Mouse (Mus musculus): ENCODE data around the gene Rbpms2. TPM values are rescaled to one million over a fixed set of nuclear protein-coding genes. Genes with fewer than 3 reads are reported as not detected.

The Rbpms2 gene
- 0.78 TPM for polyA plus RNA-seq (2017; shearing (Covaris generic))

DNA sequence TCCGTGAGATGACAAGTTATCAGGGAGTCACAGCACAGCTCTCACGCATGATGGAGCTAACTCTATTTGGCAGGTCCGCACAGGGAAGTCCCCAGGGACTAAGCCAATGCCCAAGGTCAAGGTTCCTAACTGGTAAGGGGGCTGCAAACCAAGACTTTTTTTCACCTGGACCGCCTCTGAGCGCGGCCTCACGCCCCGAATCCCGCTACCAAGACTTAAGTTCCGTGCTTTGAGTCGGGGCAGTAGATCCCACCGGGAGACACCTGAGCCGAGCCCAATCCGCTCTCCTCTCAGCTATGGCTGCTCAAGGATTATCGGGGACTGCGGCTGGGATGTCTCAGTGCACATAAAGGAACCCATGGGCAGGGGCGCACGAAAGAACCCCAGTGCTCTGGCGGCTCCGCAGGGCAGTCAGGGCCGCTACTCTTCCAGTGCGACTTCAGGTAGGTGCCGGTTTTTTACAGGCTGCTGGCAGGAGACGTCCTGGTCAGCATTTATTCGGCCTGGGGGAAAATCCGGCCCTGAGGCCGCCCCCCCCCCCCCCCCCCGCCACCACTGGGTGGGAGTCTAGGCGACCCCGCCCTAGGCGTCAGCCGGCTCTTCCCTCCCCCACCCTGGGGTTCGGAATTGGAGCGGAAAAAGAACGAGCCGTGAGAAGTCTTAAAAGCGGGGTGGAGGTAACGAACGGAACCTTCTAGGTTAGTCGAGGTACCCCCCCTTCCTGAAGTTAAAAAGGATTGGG, at the start of gene Rbpms2:
Gene Rbpms2, plus strand, starts transcription at position 624 of the 742 bp plus-strand sequence.

DNA sequence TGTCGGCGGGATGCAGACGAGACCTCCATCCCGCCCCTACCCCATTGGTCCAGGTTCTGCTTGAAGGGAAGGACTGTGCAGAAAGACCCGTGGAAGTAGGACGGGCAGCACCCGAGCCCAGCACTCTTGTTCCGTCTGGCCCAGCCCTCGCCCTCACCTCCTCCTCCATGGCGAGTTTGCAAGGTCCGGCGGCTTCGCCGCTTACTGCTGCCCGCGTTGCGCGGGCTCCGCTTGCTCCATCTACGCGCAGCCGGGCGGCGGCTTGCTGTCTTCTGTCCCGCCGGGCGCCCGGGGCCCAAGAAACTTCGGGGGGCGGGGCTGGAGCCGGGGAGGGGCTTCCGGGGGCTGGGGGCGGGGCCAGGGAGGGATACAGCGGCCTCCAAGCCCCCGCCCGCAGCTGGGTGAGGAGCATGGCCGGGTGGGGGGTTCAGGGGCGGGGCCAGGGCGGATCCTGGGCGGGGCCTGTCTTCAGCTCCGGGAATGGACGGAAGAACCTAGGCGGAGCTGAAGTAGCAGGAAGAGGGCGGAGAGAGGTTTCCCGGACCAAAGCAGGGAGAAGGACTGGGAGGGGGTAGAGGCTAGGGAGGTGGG, 49.6 kb upstream of the Rbpms2 start, which contains the start of gene Plekho2:
Gene Plekho2, minus strand, starts transcription at position 260 of the 591 bp plus-strand sequence.

DNA sequence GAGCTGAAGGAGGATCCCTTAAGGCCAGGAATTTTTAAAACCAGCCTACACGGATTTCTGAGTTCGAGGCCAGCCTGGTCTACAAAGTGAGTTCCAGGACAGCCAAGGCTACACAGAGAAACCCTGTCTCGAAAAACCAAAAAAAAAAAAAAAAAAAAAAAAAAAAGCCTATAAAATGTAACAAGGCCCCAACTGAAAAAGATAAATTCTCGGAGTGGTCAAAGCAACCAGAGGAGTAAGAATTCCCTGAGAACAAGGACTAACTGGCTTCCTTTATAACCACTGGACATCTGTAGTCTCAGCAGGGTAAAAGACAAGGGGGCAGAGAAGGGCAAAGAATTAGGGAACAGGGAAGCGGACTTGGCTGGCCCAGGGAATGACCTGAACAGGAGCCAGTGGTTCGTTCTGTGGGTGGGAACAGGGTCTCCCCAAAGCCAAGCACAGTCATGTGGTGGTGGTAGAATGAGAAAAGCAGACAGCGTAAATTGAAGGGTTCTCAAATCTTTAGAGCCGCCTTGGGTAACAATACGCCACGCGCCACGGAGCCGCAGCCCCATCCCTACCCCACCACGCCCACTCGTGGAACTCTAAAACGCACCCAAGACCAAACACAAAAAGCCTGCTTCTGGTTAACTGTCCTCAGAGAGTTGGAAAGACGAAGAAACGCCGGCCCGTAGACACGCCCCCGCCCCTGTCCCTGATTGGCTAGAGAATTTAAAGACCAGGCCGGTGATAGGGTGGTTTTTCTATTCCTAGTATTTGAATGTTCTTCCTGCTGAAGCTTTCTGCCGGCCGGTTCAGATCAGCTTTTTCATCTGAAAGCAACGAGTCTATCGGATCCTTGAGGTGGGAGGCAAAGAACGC, 42.8 kb upstream of the Rbpms2 start, which contains the start of gene Pif1:
Gene Pif1, plus strand, starts transcription at position 755 of the 864 bp plus-strand sequence.

DNA sequence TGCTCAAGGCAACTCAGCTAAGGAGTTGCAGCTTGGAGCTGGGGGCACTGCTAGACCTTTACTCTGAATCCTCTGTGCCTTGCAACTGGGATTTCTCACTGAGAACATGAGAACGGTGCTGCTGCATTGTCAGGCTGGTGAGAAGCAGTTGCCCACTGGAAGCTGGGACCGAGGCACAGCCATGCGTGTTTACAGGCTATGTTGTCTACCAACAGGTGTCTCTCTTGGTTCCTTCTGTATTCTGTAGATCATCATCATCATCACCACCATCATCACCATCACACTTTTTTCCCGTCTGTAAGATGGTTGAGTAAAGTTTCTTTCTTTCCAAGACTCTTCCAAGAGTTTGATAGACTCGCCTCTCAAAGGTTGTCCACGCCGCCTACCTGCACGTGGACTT, 38.3 kb downstream of the Rbpms2 start, which contains the start of gene Oaz2:
Gene Oaz2, plus strand, starts transcription at position 301 of the 400 bp plus-strand sequence.

Other genes starting within 250 kb of the Rbpms2 start
- gene Kbtbd13, start 238.0 kb upstream of the Rbpms2 start, polyA plus RNA-seq (2017; shearing (Covaris generic)), result not detected
- not detected for gene Rasl12, start 231.1 kb upstream of the Rbpms2 start, polyA plus RNA-seq (2017; shearing (Covaris generic))
- not detected for gene Slc51b, start 206.7 kb upstream of the Rbpms2 start, polyA plus RNA-seq (2017; shearing (Covaris generic))
- gene Mtfmt, start 193.9 kb upstream of the Rbpms2 start, polyA plus RNA-seq (2017; shearing (Covaris generic)), result 40.2 TPM
- 58.4 TPM for gene Spg21, start 168.7 kb upstream of the Rbpms2 start, polyA plus RNA-seq (2017; shearing (Covaris generic))
- gene Ankdd1a, start 109.5 kb upstream of the Rbpms2 start, polyA plus RNA-seq (2017; shearing (Covaris generic)), result not detected
- 77.6 TPM for gene Plekho2, start 49.6 kb upstream of the Rbpms2 start, polyA plus RNA-seq (2017; shearing (Covaris generic))
- 0.16 TPM for gene Pif1, start 42.5 kb upstream of the Rbpms2 start, polyA plus RNA-seq (2017; shearing (Covaris generic))
- 135 TPM for gene Oaz2, start 38.4 kb downstream of the Rbpms2 start, polyA plus RNA-seq (2017; shearing (Covaris generic))
- gene Zfp609, start 197.9 kb downstream of the Rbpms2 start, polyA plus RNA-seq (2017; shearing (Covaris generic)), result 2.1 TPM

Data from CD4-positive, CD25-positive, alpha-beta regulatory T cell, adult 9 weeks (primary cell).